Mouse (Mus musculus): Measurements from ENCODE around the gene Erc2. TPM values are rescaled to one million over a fixed set of nuclear protein-coding genes. Genes with fewer than 3 reads are reported as not detected.

The Erc2 gene
- total and polyA plus RNA-seq, 2 experiments from 2014 or later: 0.11 to 1.7 TPM

- no peaks in the 10 kb centered on the region for H3K9me3 ChIP-seq (replicated peaks; ENCODE audit: control insufficient read depth, low read length)
- H3K4me3 ChIP-seq (ENCODE audit: low read depth, low read length): peak overlapping the region; percentile 56
- no peak for TF ChIP-seq CTCF (IDR thresholded peaks at IDR 0.05; ENCODE audit: low read depth)
- no peak for TF ChIP-seq EP300 (IDR thresholded peaks at IDR 0.05; ENCODE audit: low read depth)
- no peak for DNase-seq (ENCODE audit: low spot score)
- H3K27me3 ChIP-seq (ENCODE audit: control insufficient read depth, insufficient read depth, low read length): peaks cover 73% of the 10 kb centered on the region
- no peaks in the 10 kb centered on the region; the same call in 1 of the 2 replicates for H3K36me3 ChIP-seq (replicated peaks; ENCODE audit: control insufficient read depth, insufficient read depth, low read length)
- peak overlapping the region; percentile 87 for H3K4me2 ChIP-seq (ENCODE audit: low read depth, low read length)
- no peak overlapping the region for H3K27ac ChIP-seq (ENCODE audit: low read depth)
- ATAC-seq (ENCODE audit: insufficient read depth, low read depth): no peak
- peaks cover 7% of the 10 kb centered on the region; the same call in 1 of the 2 replicates for H3K4me1 ChIP-seq (ENCODE audit: control insufficient read depth, insufficient read depth)
- 5% methylated on average over 29 of the region's 29 CpGs for WGBS
- no peak overlapping the region for H3K9ac ChIP-seq (replicated peaks; ENCODE audit: low read depth, low read length)
Measured at GRCm38 (mm10) chr14:28510341-28511028, 888.3 kb downstream of the Erc2 start.

GRCm38 (mm10) chr14:28511029-28511651 is 888.9 kb downstream of the Erc2 start:
- Histone ChIP-seq H3K9ac (replicated peaks; ENCODE audit: low read depth, low read length) (0 out of 2 replicates have a peak overlapping the region, but pooled peaks have one; percentile 10), H3K36me3 (replicated peaks; ENCODE audit: control insufficient read depth, insufficient read depth, low read length) (no peaks in the 10 kb centered on the region; the same call in 1 of the 2 replicates), H3K9me3 (replicated peaks; ENCODE audit: control insufficient read depth, low read length) (no peaks in the 10 kb centered on the region), H3K4me3 (ENCODE audit: low read depth, low read length) (peak overlapping the region; percentile 56), H3K27me3 (ENCODE audit: control insufficient read depth, insufficient read depth, low read length) (peaks cover 69% of the 10 kb centered on the region), H3K4me2 (ENCODE audit: low read depth, low read length) (peak overlapping the region; percentile 87), H3K4me1 (ENCODE audit: control insufficient read depth, insufficient read depth) (peaks cover 2% of the 10 kb centered on the region; the same call in 1 of the 2 replicates), H3K27ac (ENCODE audit: low read depth) (no peak overlapping the region)
- TF ChIP-seq EP300 (IDR thresholded peaks at IDR 0.05; ENCODE audit: low read depth): no peak
- TF ChIP-seq CTCF (IDR thresholded peaks at IDR 0.05; ENCODE audit: low read depth): no peak
- ATAC-seq (ENCODE audit: insufficient read depth, low read depth): no peak
- 3% methylated on average over 41 of the region's 41 CpGs for WGBS
- DNase-seq (ENCODE audit: low spot score): no peak

GRCm38 (mm10) chr14:28512805-28513590 is 890.8 kb downstream of the Erc2 start:
- Histone ChIP-seq H3K9me3 (replicated peaks; ENCODE audit: control insufficient read depth, low read length) (no peaks in the 10 kb centered on the region), H3K9ac (replicated peaks; ENCODE audit: low read depth, low read length) (no peak overlapping the region), H3K27ac (ENCODE audit: low read depth) (no peak overlapping the region), H3K4me1 (ENCODE audit: control insufficient read depth, insufficient read depth) (peaks cover 2% of the 10 kb centered on the region; the same call in 1 of the 2 replicates), H3K4me2 (ENCODE audit: low read depth, low read length) (no peak overlapping the region), H3K36me3 (replicated peaks; ENCODE audit: control insufficient read depth, insufficient read depth, low read length) (no peaks in the 10 kb centered on the region; the same call in 1 of the 2 replicates), H3K27me3 (ENCODE audit: control insufficient read depth, insufficient read depth, low read length) (peaks cover 58% of the 10 kb centered on the region), H3K4me3 (ENCODE audit: low read depth, low read length) (no peak overlapping the region)
- TF ChIP-seq EP300 (IDR thresholded peaks at IDR 0.05; ENCODE audit: low read depth) (no peak), CTCF (IDR thresholded peaks at IDR 0.05; ENCODE audit: low read depth) (no peak)
- DNase-seq (ENCODE audit: low spot score) (no peak), ATAC-seq (ENCODE audit: insufficient read depth, low read depth) (no peak)
- WGBS: 92% methylated on average over 5 of the region's 5 CpGs

- Histone ChIP-seq H3K36me3 (replicated peaks; ENCODE audit: control insufficient read depth, insufficient read depth, low read length) (peaks cover 4% of the 10 kb centered on the region; the same call in 1 of the 2 replicates), H3K27me3 (ENCODE audit: control insufficient read depth, insufficient read depth, low read length) (peaks cover 46% of the 10 kb centered on the region), H3K27ac (ENCODE audit: low read depth) (no peak overlapping the region), H3K4me3 (ENCODE audit: low read depth, low read length) (no peak overlapping the region), H3K9ac (replicated peaks; ENCODE audit: low read depth, low read length) (no peak overlapping the region), H3K9me3 (replicated peaks; ENCODE audit: control insufficient read depth, low read length) (no peaks in the 10 kb centered on the region), H3K4me1 (ENCODE audit: control insufficient read depth, insufficient read depth) (peaks cover 2% of the 10 kb centered on the region; the same call in 1 of the 2 replicates), H3K4me2 (ENCODE audit: low read depth, low read length) (no peak overlapping the region)
- DNase-seq (ENCODE audit: low spot score) (no peak), ATAC-seq (ENCODE audit: insufficient read depth, low read depth) (no peak)
- WGBS: 78% methylated on average over 2 of the region's 2 CpGs
- TF ChIP-seq EP300 (IDR thresholded peaks at IDR 0.05; ENCODE audit: low read depth) (no peak), CTCF (IDR thresholded peaks at IDR 0.05; ENCODE audit: low read depth) (no peak)
Measured at GRCm38 (mm10) chr14:28514171-28514570, 891.9 kb downstream of the Erc2 start.

- H3K9ac ChIP-seq (replicated peaks; ENCODE audit: low read depth, low read length): no peak overlapping the region
Measured at GRCm38 (mm10) chr14:28515331-28515730, 893.1 kb downstream of the Erc2 start.

More at GRCm38 (mm10) chr14:28515331-28515730, 893.1 kb downstream of the Erc2 start:
- Histone ChIP-seq H3K36me3 (replicated peaks; ENCODE audit: control insufficient read depth, insufficient read depth, low read length) (peaks cover 4% of the 10 kb centered on the region; the same call in 1 of the 2 replicates), H3K27me3 (ENCODE audit: control insufficient read depth, insufficient read depth, low read length) (peaks cover 35% of the 10 kb centered on the region), H3K4me2 (ENCODE audit: low read depth, low read length) (no peak overlapping the region), H3K4me1 (ENCODE audit: control insufficient read depth, insufficient read depth) (no peaks in the 10 kb centered on the region; the same call in 1 of the 2 replicates), H3K4me3 (ENCODE audit: low read depth, low read length) (no peak overlapping the region), H3K27ac (ENCODE audit: low read depth) (no peak overlapping the region), H3K9me3 (replicated peaks; ENCODE audit: control insufficient read depth, low read length) (no peaks in the 10 kb centered on the region)
- DNase-seq (ENCODE audit: low spot score) (no peak), ATAC-seq (ENCODE audit: insufficient read depth, low read depth) (no peak)
- TF ChIP-seq CTCF (IDR thresholded peaks at IDR 0.05; ENCODE audit: low read depth) (no peak), EP300 (IDR thresholded peaks at IDR 0.05; ENCODE audit: low read depth) (no peak)
- 85% methylated on average over 6 of the region's 6 CpGs for WGBS
